Mouse (Mus musculus) lung, embryonic 16.5 days (tissue): ENCODE measurements around the gene Tac2. TPM values are rescaled to one million over a fixed set of nuclear protein-coding genes. Genes with fewer than 3 reads are reported as not detected.

Experiments
- ATAC-seq: fragments of 200-750 bp; cut with Nextera tagmentation; 2 replicates; pipeline ENCODE4 v1.8.0; 2017; ENCODE audit warnings: low read depth, mild to moderate bottlenecking, moderate library complexity
- H3K27ac ChIP-seq: fragments of 300-500 bp; sonication (generic); 2 replicates; pipeline ENCODE4 v1.5.1; 2014; ENCODE audit warnings: mild to moderate bottlenecking, control low read depth, low read length
- H3K27me3 ChIP-seq: fragments of 300-500 bp; sonication (generic); 2 replicates; pipeline ENCODE4 v1.6.1; 2014; ENCODE audit warnings: low read depth, low read length, mixed read lengths; ENCODE audit not compliant: control insufficient read depth, insufficient read depth
- H3K36me3 ChIP-seq: fragments of 300-500 bp; sonication (generic); 2 replicates; pipeline ENCODE4 v1.6.1; 2014; ENCODE audit warnings: low read length; ENCODE audit not compliant: control insufficient read depth, insufficient read depth
- H3K4me1 ChIP-seq: fragments of 300-500 bp; sonication (generic); replicated peaks from 2 replicates; pipeline ENCODE4 v1.6.1; 2014; ENCODE audit warnings: low read length, mixed read lengths; ENCODE audit not compliant: control insufficient read depth, insufficient read depth
- H3K4me2 ChIP-seq: fragments of 300-500 bp; sonication (generic); 2 replicates; pipeline ENCODE4 v1.6.1; 2014; ENCODE audit warnings: low read depth, low read length, control low read depth
- H3K4me3 ChIP-seq: fragments of 300-500 bp; sonication (generic); 2 replicates; pipeline ENCODE4 v1.5.1; 2014; ENCODE audit warnings: mild to moderate bottlenecking, low read length, control low read depth
- H3K9ac ChIP-seq: fragments of 300-500 bp; sonication (generic); 2 replicates; pipeline ENCODE4 v1.6.1; 2014; ENCODE audit warnings: low read length, control low read depth
- H3K9me3 ChIP-seq: fragments of 300-500 bp; sonication (generic); 2 replicates; pipeline ENCODE4 v1.6.1; 2016; ENCODE audit warnings: low read length; ENCODE audit not compliant: control insufficient read depth
- WGBS: fragments of 180-500 bp; shearing (Covaris S2); extraction: QIAGEN DNeasy Blood & Tissue Kit; methylation state at CpG from one replicate; pipeline ENCODE4 v1.1.7; 2014; 5-methylcytosine and 5-hydroxymethylcytosine counted together
- polyA plus RNA-seq: library from polyadenylated mRNA; unstranded; fragments of >200 nt; fragmentation: Nextera tagmentation; extraction: Ambion mirVana; gene quantifications from 2 replicates; pipeline ENCODE4 v1.2.1, GENCODE M21; 2015

Tac2 gene
- not detected in 2 replicates for polyA plus RNA-seq

GRCm38 (mm10) chr10:127724178-127724577 is at the start of gene Tac2:
TSS of gene Tac2 (plus strand) at chr10:127724478.
- no peak within 1 kb of the TSS for H3K9ac ChIP-seq
- 79% methylated on average over 3 of the region's 3 CpGs for WGBS
- no peak within 1 kb of the TSS for H3K4me2 ChIP-seq
- peaks cover 8% of the 10 kb centered on the region for H3K4me1 ChIP-seq
- H3K4me3 ChIP-seq: no peak within 1 kb of the TSS
- peaks cover 8% of the 10 kb centered on the region for H3K27me3 ChIP-seq
- no peaks in the 10 kb centered on the region for H3K9me3 ChIP-seq
- H3K27ac ChIP-seq: no peak within 1 kb of the TSS
- no peak for ATAC-seq
- no peaks in the 10 kb centered on the region for H3K36me3 ChIP-seq

- Histone ChIP-seq H3K27ac (peak overlapping the region; percentile 41; the same call in 1 of the 2 replicates), H3K4me2 (no peak overlapping the region), H3K4me1 (peaks cover 11% of the 10 kb centered on the region), H3K9me3 (no peaks in the 10 kb centered on the region), H3K4me3 (no peak overlapping the region), H3K27me3 (no peaks in the 10 kb centered on the region), H3K9ac (no peak overlapping the region), H3K36me3 (no peaks in the 10 kb centered on the region)
- WGBS: 83% methylated on average over 8 of the region's 8 CpGs
- ATAC-seq: peak; percentile 18; the same call in 1 of the 2 replicates
Measured at GRCm38 (mm10) chr10:127674794-127675522, 49.3 kb upstream of the Tac2 start.

GRCm38 (mm10) chr10:127675859-127676398 is 48.3 kb upstream of the Tac2 start:
- Histone ChIP-seq H3K9me3 (no peaks in the 10 kb centered on the region), H3K9ac (peak overlapping the region; percentile 55; the same call in 1 of the 2 replicates), H3K4me3 (peak overlapping the region; percentile 72), H3K36me3 (no peaks in the 10 kb centered on the region), H3K27ac (peak overlapping the region; percentile 81), H3K27me3 (no peaks in the 10 kb centered on the region), H3K4me2 (peak overlapping the region; percentile 57), H3K4me1 (peaks cover 11% of the 10 kb centered on the region)
- 42% methylated on average over 5 of the region's 5 CpGs for WGBS
- no peak for ATAC-seq

- ATAC-seq: peak; percentile 97
- no peaks in the 10 kb centered on the region for H3K27me3 ChIP-seq
- H3K4me3 ChIP-seq: peak overlapping the region; percentile 72
- peak overlapping the region; percentile 81 for H3K27ac ChIP-seq
- no peaks in the 10 kb centered on the region; the same call in 1 of the 2 replicates for H3K36me3 ChIP-seq
- H3K4me1 ChIP-seq: peaks cover 11% of the 10 kb centered on the region
- peak overlapping the region; percentile 96 for H3K4me2 ChIP-seq
- under 1% methylated on average over 63 of the region's 71 CpGs for WGBS
- no peaks in the 10 kb centered on the region for H3K9me3 ChIP-seq
- peak overlapping the region; percentile 78 for H3K9ac ChIP-seq
Measured at GRCm38 (mm10) chr10:127676691-127677548, 47.4 kb upstream of the Tac2 start.

GRCm38 (mm10) chr10:127677591-127678336 is 46.5 kb upstream of the Tac2 start:
- peak overlapping the region; percentile 96 for H3K4me2 ChIP-seq
- ATAC-seq: peak; percentile 29; the same call in 1 of the 2 replicates
- H3K9me3 ChIP-seq: no peaks in the 10 kb centered on the region
- 8% methylated on average over 14 of the region's 14 CpGs for WGBS
- H3K36me3 ChIP-seq: no peaks in the 10 kb centered on the region; the same call in 1 of the 2 replicates
- peak overlapping the region; percentile 72 for H3K4me3 ChIP-seq
- H3K9ac ChIP-seq: peak overlapping the region; percentile 78
- H3K27me3 ChIP-seq: no peaks in the 10 kb centered on the region
- peak overlapping the region; percentile 68; the same call in 1 of the 2 replicates for H3K27ac ChIP-seq
- H3K4me1 ChIP-seq: peaks cover 11% of the 10 kb centered on the region

- Histone ChIP-seq H3K9me3 (no peaks in the 10 kb centered on the region), H3K27ac (no peak overlapping the region), H3K4me1 (peaks cover 11% of the 10 kb centered on the region), H3K4me2 (no peak overlapping the region), H3K9ac (no peak overlapping the region), H3K36me3 (no peaks in the 10 kb centered on the region; the same call in 1 of the 2 replicates), H3K4me3 (no peak overlapping the region), H3K27me3 (no peaks in the 10 kb centered on the region)
- WGBS: 76% methylated on average over 1 of the region's 1 CpGs
- no peak for ATAC-seq
Measured at GRCm38 (mm10) chr10:127679208-127679607, 45.1 kb upstream of the Tac2 start.

GRCm38 (mm10) chr10:127679881-127680280 is 44.4 kb upstream of the Tac2 start:
- no peak overlapping the region for H3K9ac ChIP-seq
- H3K4me3 ChIP-seq: no peak overlapping the region
- H3K27me3 ChIP-seq: no peaks in the 10 kb centered on the region
- H3K9me3 ChIP-seq: no peaks in the 10 kb centered on the region
- no peak overlapping the region for H3K4me2 ChIP-seq
- H3K27ac ChIP-seq: no peak overlapping the region
- WGBS: 79% methylated on average over 3 of the region's 3 CpGs
- H3K36me3 ChIP-seq: no peaks in the 10 kb centered on the region; the same call in 1 of the 2 replicates
- H3K4me1 ChIP-seq: peaks cover 11% of the 10 kb centered on the region
- ATAC-seq: no peak

GRCm38 (mm10) chr10:127682886-127683285 is 41.4 kb upstream of the Tac2 start:
- no peaks in the 10 kb centered on the region; the same call in 1 of the 2 replicates for H3K36me3 ChIP-seq
- H3K9me3 ChIP-seq: no peaks in the 10 kb centered on the region
- H3K4me1 ChIP-seq: peaks cover 8% of the 10 kb centered on the region
- WGBS: 85% methylated on average over 6 of the region's 6 CpGs
- no peak overlapping the region for H3K4me3 ChIP-seq
- no peak for ATAC-seq
- no peak overlapping the region for H3K27ac ChIP-seq
- no peak overlapping the region for H3K9ac ChIP-seq
- no peak overlapping the region for H3K4me2 ChIP-seq
- H3K27me3 ChIP-seq: no peaks in the 10 kb centered on the region
